Mouse (Mus musculus) E14TG2a.4 (cell line): ENCODE measurements at regions not wholly inside any gene's neighbourhood (a gene's known extent, or its start where the extent isn't known, plus 50 kb on each side); places are given as distances from the start of the nearest gene placed in this dataset.

Source experiments
- H3K27me3 ChIP-seq: 2 replicates; pipeline ENCODE4 v1.6.1; 2014; ENCODE audit warnings: low read length, control low read depth; ENCODE audit not compliant: insufficient read depth
- H3K36me3 ChIP-seq: 2 replicates; pipeline ENCODE4 v1.6.1; 2014; ENCODE audit warnings: low read length, control low read depth; ENCODE audit not compliant: insufficient read depth
- H3K4me1 ChIP-seq: replicated peaks from 2 replicates; pipeline ENCODE4 v1.6.1; 2014; ENCODE audit warnings: low read depth, low read length, control low read depth
- H3K4me3 ChIP-seq: replicated peaks from 2 replicates; pipeline ENCODE4 v1.5.1; 2014; ENCODE audit warnings: mild to moderate bottlenecking, low read length
- H3K9me3 ChIP-seq: 2 replicates; pipeline ENCODE4 v1.6.1; 2014; ENCODE audit warnings: low read length, control low read depth
- CTCF ChIP-seq: conservative IDR thresholded peaks from 2 replicates; pipeline ENCODE4 v1.5.1; 2014; ENCODE audit warnings: low read length
- NANOG ChIP-seq: IDR thresholded peaks from 2 replicates; pipeline ENCODE4 v1.6.1; 2014; ENCODE audit warnings: borderline replicate concordance, low read length, mixed read lengths
- POU5F1 ChIP-seq: IDR thresholded peaks from 2 replicates; pipeline ENCODE4 v1.6.1; 2014; ENCODE audit warnings: low read length, borderline replicate concordance

DNA sequence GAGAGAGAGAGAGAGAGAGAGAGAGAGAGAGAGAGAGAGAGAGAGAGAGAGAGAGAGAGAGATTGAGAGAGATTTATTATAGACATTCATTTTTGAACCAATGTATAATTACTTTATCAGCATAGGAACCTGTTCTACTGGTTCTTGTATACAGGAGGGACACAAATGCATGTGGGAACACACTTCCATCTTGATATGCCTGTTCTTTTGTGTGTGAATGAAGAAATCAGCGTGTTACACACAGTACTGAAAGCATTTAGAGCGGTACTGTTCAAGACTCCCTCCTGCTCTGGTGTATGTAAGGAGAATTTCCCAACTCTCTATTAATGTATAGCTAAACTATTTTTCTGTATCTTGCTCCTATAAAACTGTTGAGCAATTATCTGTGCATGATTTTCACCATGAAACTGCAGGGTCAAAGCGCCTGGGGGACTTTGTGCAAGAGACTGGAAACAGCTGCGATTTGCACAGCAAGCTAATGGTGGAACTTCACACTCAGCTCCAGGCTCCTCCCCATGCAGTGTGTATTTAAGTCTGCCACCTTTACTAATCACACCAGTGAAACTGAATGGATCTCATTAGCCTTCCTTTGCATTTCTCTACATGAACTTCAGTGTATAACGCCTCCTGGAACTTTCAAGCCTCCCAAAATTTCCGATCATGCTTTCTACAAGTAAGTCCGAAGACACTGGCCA lies 267.0 kb upstream of the 3110018I06Rik start:
- Histone ChIP-seq H3K4me3 (no peak overlapping the region), H3K27me3 (no peaks in the 10 kb centered on the region), H3K36me3 (no peaks in the 10 kb centered on the region), H3K4me1 (no peaks in the 10 kb centered on the region), H3K9me3 (peaks cover 12% of the 10 kb centered on the region; the same call in 1 of the 2 replicates)
- TF ChIP-seq NANOG (no peak), POU5F1 (no peak), CTCF (no peak)

DNA sequence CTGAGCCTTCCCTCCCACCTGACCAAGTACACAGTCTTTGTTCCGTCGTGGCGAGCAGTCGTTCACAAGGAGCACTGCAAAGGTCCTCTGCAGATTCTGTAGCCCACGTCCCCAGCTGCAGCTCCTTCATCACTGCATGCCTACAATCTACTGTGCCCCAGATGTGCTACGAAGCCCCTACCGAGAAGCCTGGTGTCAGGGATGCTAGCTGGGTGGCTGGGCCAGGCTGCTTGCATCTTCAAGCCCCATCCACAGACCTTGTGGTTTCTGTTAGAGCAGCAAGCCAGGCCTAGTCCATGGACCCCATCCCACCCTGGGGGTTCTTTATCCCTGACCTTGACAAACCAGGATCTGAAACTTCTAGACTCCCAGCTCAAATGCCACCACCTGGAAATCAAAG lies 266.3 kb upstream of the 3110018I06Rik start:
- TF ChIP-seq CTCF (no peak), POU5F1 (no peak), NANOG (no peak)
- Histone ChIP-seq H3K36me3 (no peaks in the 10 kb centered on the region), H3K9me3 (peaks cover 12% of the 10 kb centered on the region; the same call in 1 of the 2 replicates), H3K4me3 (no peak overlapping the region), H3K27me3 (no peaks in the 10 kb centered on the region), H3K4me1 (no peaks in the 10 kb centered on the region)

GRCm38 (mm10) chr12:107230097-107230496 lies 258.3 kb upstream of the 3110018I06Rik start:
- no peaks in the 10 kb centered on the region for H3K9me3 ChIP-seq
- H3K4me3 ChIP-seq, result no peak overlapping the region
- TF ChIP-seq CTCF, result no peak
- TF ChIP-seq NANOG, result no peak
- no peak for TF ChIP-seq POU5F1
- H3K4me1 ChIP-seq, result no peaks in the 10 kb centered on the region
- no peaks in the 10 kb centered on the region for H3K36me3 ChIP-seq
- no peaks in the 10 kb centered on the region; the same call in 1 of the 2 replicates for H3K27me3 ChIP-seq

GRCm38 (mm10) chr12:107231629-107232028 lies 256.8 kb upstream of the 3110018I06Rik start:
- H3K36me3 ChIP-seq, result no peaks in the 10 kb centered on the region
- no peaks in the 10 kb centered on the region for H3K9me3 ChIP-seq
- no peaks in the 10 kb centered on the region for H3K4me1 ChIP-seq
- no peaks in the 10 kb centered on the region; the same call in 1 of the 2 replicates for H3K27me3 ChIP-seq
- no peak overlapping the region for H3K4me3 ChIP-seq
- TF ChIP-seq CTCF (0 out of 2 replicates have a peak, but pooled peaks have one; percentile 4), POU5F1 (no peak)

- Histone ChIP-seq H3K4me3 (no peak overlapping the region), H3K9me3 (peaks cover 4% of the 10 kb centered on the region), H3K27me3 (no peaks in the 10 kb centered on the region), H3K36me3 (no peaks in the 10 kb centered on the region), H3K4me1 (no peaks in the 10 kb centered on the region)
- TF ChIP-seq NANOG, result no peak
- no peak for TF ChIP-seq POU5F1
- TF ChIP-seq CTCF, result no peak
Measured at GRCm38 (mm10) chr12:107250747-107251470, 237.5 kb upstream of the 3110018I06Rik start.

DNA sequence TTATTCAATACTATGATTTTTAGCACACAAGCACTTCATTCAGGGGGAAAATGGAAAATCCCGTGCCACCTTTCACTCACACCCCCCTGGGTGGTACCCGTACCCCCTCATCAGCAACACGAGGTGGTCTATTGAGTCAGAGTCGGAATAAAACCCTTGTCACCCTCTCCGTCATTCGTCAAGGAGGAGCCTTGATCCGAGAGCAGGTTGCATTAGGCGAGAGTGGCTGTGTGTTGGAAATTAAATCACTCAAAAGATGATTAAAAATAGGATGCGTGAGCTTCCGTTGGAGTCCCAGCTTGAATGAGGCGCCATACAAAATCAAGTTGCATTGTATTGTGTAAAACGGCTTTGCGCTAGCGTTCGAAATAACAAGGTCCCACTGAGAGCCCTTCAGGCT lies 236.5 kb upstream of the 3110018I06Rik start:
- no peaks in the 10 kb centered on the region for H3K36me3 ChIP-seq

DNA sequence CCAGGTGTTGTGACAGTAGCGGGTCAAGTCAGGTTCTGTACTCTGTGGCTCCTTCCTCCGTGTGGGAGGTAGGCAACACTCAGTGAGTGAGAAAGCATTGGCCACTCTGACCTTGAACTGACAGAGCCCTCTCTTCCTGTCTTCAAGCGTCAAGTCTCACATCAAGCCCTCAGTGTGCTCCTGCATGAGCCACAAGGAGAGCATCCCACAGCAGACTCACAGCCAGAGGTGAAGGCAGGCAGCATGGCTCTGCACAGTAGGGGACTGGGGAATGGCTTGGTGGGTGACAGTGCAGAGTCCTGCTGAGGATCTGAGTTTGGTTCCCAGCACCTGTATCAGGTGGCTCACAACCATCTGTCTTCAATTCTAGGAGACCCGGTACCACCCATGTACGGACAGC lies 226.4 kb upstream of the 3110018I06Rik start:
- TF ChIP-seq POU5F1 (no peak), CTCF (no peak), NANOG (no peak)
- H3K4me1 ChIP-seq, result peaks cover 5% of the 10 kb centered on the region
- peaks cover 6% of the 10 kb centered on the region; the same call in 1 of the 2 replicates for H3K27me3 ChIP-seq
- H3K4me3 ChIP-seq, result no peak overlapping the region
- no peaks in the 10 kb centered on the region for H3K36me3 ChIP-seq
- H3K9me3 ChIP-seq, result no peaks in the 10 kb centered on the region

More for the DNA sequence above, 236.5 kb upstream of the 3110018I06Rik start:
- H3K27me3 ChIP-seq, result no peaks in the 10 kb centered on the region
- H3K9me3 ChIP-seq, result no peaks in the 10 kb centered on the region
- no peaks in the 10 kb centered on the region for H3K4me1 ChIP-seq
- no peak overlapping the region for H3K4me3 ChIP-seq
- TF ChIP-seq POU5F1, result no peak
- no peak for TF ChIP-seq CTCF
- TF ChIP-seq NANOG, result no peak

DNA sequence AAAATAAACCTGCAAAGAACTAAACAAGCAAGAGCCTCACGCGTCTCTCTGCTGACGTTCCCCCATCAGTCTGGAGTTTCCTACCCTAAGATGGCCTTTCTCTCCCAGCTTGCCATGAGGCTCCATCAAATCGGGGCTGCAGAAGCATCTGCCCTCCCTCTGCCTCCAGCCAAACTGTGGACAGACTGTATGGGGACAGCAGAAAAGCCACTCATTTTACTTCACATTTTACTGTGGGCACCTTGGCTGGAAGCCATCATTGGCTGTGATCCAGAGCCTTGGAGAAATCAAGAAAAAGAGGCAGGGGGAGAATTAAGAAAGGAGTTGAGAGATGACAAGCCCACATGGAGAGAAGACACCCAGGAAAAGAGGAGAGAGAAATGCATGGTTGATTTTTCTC lies 225.9 kb upstream of the 3110018I06Rik start:
- H3K9me3 ChIP-seq, result no peaks in the 10 kb centered on the region
- peaks cover 6% of the 10 kb centered on the region; the same call in 1 of the 2 replicates for H3K27me3 ChIP-seq
- H3K4me1 ChIP-seq, result peaks cover 10% of the 10 kb centered on the region
- H3K36me3 ChIP-seq, result no peaks in the 10 kb centered on the region
- no peak for TF ChIP-seq NANOG
- no peak overlapping the region for H3K4me3 ChIP-seq

DNA sequence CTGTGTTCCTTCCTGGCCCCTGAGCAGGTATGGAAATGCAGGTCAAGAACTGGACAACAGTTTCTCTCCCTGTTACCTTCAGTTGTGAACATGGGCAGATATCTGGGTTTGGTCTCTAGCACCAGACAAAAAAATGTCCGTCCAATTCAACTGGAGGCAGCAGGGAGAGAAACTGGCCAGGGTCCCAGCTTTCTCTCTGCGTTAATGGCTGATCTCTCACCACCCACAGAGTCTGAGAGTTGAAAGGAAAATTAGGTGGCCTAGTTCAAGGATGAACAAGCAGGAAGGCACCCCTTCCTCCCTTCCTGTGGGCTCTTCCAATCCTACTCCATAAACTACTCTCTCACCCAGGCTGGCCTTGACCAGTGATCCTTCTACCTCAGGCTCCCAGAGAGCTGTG lies 221.7 kb upstream of the 3110018I06Rik start:
- no peak for TF ChIP-seq POU5F1
- no peak for TF ChIP-seq CTCF
- TF ChIP-seq NANOG, result no peak
- peaks cover 6% of the 10 kb centered on the region; the same call in 1 of the 2 replicates for H3K27me3 ChIP-seq
- no peak overlapping the region for H3K4me3 ChIP-seq
- H3K36me3 ChIP-seq, result no peaks in the 10 kb centered on the region
- peaks cover 4% of the 10 kb centered on the region; the same call in 1 of the 2 replicates for H3K9me3 ChIP-seq
- H3K4me1 ChIP-seq, result peaks cover 27% of the 10 kb centered on the region
